Mouse (Mus musculus) thymus, adult 2 months (tissue): ENCODE results near the gene Map7d1. TPM values are rescaled to one million over a fixed set of nuclear protein-coding genes. Genes with fewer than 3 reads are reported as not detected.
"Not testable (repeated sequence)": the region's sequence is repeated elsewhere in the genome, so short reads cannot be mapped to it uniquely, and the experiment has no call there.

Source experiments
- DNase-seq: peaks from one replicate; pipeline ENCODE4 v3.0.0; 2021
- H3K27ac ChIP-seq: fragments of 200-500 bp; 2 replicates; pipeline ENCODE4 v1.5.1; 2012; ENCODE audit warnings: low read length, control low read depth; ENCODE audit not compliant: control insufficient read depth, insufficient read depth
- H3K27me3 ChIP-seq: fragments of 200-500 bp; 2 replicates; pipeline ENCODE4 v1.6.1; 2012; ENCODE audit warnings: mild to moderate bottlenecking, low read length, moderate library complexity, mixed read lengths; ENCODE audit not compliant: control insufficient read depth, insufficient read depth
- H3K36me3 ChIP-seq: fragments of 200-500 bp; 2 replicates; pipeline ENCODE4 v1.6.1; 2012; ENCODE audit warnings: mild to moderate bottlenecking, low read length, moderate library complexity; ENCODE audit not compliant: control insufficient read depth, insufficient read depth
- H3K4me1 ChIP-seq: fragments of 200-500 bp; replicated peaks from 2 replicates; pipeline ENCODE4 v1.6.1; 2012; ENCODE audit warnings: low read length; ENCODE audit not compliant: control insufficient read depth, insufficient read depth
- H3K4me3 ChIP-seq: fragments of 200-500 bp; 2 replicates; pipeline ENCODE4 v1.5.1; 2012; ENCODE audit warnings: mild to moderate bottlenecking, low read length, control low read depth, moderate library complexity; ENCODE audit not compliant: control insufficient read depth, insufficient read depth
- CTCF ChIP-seq: fragments of 200-500 bp; IDR thresholded peaks from 2 replicates; pipeline ENCODE4 v1.5.1; 2012; ENCODE audit warnings: mild to moderate bottlenecking, control low read depth, low read length, moderate library complexity, borderline replicate concordance; ENCODE audit not compliant: control insufficient read depth, poor library complexity, insufficient read depth; ENCODE audit errors: extremely low read depth
- POLR2A ChIP-seq: fragments of 200-500 bp; IDR thresholded peaks from 2 replicates; pipeline ENCODE4 v1.6.1; 2012; ENCODE audit warnings: mild to moderate bottlenecking, low read length, control low read depth, moderate library complexity; ENCODE audit not compliant: control insufficient read depth, poor library complexity, insufficient read depth; ENCODE audit errors: extremely low read depth
- WGBS: fragments of 180-500 bp; shearing (Covaris S2); methylation state at CpG from one replicate; pipeline ENCODE4 v1.1.7; 2018; 5-methylcytosine and 5-hydroxymethylcytosine counted together
- polyA plus RNA-seq: library from polyadenylated mRNA; depleted of rRNA; stranded (reverse); fragments of >200 nt; gene quantifications from 2 replicates; pipeline ENCODE4 v1.2.3, GENCODE M21; 2012

The Map7d1 gene
- polyA plus RNA-seq, 1 experiment = 74.6 TPM

DNA sequence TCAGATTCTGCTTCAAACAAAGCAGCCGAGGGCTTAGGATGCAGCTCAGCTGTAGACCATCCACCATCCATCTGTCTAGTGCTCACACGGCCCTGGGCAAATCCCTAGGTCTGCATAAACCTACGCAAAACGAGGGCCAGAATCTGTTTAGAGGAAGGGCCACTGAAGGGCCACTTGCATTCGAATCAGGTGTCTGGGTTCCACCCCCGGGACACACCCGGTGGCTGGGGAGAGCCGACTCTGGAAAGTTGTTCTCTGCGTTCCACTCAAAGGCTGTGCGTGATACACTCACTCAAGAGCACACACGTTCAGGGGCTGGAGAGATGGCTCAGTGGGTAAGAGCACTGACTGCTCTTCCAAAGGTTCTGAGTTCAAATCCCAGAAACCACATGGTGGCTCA, 33.5 kb downstream of the Map7d1 start:
- no peaks in the 10 kb centered on the region for H3K36me3 ChIP-seq
- no peak for TF ChIP-seq CTCF
- TF ChIP-seq POLR2A = no peak
- H3K4me3 ChIP-seq = no peak overlapping the region
- WGBS = 92% methylated on average over 11 of the region's 11 CpGs
- no peak for DNase-seq
- no peaks in the 10 kb centered on the region for H3K27me3 ChIP-seq
- H3K27ac ChIP-seq = no peak overlapping the region
- peaks cover 3% of the 10 kb centered on the region for H3K4me1 ChIP-seq

DNA sequence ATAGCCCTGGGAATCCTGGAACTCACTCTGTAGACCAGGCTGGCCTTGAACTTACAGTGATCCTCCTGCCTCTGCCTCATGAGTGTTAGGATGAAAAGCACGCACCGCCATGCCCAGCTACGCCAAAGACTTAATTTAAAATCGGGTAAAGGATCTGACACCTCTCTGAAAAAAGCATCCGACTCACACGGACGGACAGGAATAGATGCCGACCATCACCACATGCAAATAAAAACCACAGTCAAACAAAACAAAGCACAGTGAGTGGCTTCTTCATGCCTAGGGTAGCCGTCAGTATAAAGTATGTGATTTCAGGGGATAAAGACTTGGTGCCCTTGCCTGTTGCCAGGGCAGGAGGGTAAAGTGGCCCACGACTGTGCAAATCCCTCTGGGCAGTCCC, 36.1 kb downstream of the Map7d1 start:
- TF ChIP-seq POLR2A (no peak), CTCF (no peak)
- WGBS = 90% methylated on average over 10 of the region's 10 CpGs
- no peak overlapping the region for H3K4me3 ChIP-seq

DNA sequence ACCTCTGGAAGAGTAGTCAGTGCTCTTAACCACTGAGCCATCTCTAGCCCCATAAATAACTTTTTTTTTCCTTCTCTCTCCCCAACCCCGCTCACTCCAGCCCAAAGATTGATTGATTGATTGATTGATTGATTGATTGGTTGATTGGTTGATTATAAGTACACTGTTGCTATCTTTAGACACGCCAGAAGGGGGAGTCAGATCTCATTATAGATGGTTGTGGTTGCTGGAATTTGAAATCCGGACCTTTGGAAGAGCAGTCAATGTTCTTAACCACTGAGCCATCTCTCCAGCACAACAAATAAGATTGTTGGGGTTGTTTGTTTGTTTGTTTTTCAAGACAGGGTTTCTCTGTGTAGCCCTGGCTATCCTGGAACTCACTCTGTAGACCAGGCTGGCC, 36.6 kb downstream of the Map7d1 start:
- H3K4me3 ChIP-seq, H3K27me3 ChIP-seq, H3K4me1 ChIP-seq, DNase-seq, H3K27ac ChIP-seq, H3K36me3 ChIP-seq: not testable (repeated sequence)
- 78% methylated on average over 3 of the region's 3 CpGs for WGBS

More for the DNA sequence above, 36.1 kb downstream of the Map7d1 start:
- H3K4me1 ChIP-seq = no peaks in the 10 kb centered on the region
- no peak for DNase-seq
- no peaks in the 10 kb centered on the region for H3K27me3 ChIP-seq
- no peaks in the 10 kb centered on the region for H3K36me3 ChIP-seq
- H3K27ac ChIP-seq = no peak overlapping the region

DNA sequence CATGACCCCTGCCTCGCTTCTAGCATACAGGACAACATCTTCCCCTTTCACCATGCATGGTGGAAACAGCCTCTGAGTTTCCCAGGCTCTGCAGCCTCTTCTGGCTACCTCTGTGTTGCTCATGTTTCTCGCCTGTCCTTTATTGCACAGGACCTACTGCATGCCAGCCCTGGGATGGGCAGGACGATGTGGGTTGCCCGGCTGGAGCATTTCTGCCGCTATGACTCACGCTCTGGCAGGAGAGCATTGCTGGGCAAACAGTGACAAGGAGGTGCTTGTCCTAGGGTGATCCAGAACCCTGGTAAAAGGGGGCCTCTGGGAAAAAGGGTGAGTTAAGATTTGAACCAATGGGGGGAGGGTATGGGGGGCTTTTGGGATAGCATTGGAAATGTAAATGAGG, 38.4 kb downstream of the Map7d1 start:
- WGBS = 92% methylated on average over 6 of the region's 6 CpGs
- Histone ChIP-seq H3K27ac (no peak overlapping the region), H3K36me3 (no peaks in the 10 kb centered on the region), H3K27me3 (no peaks in the 10 kb centered on the region), H3K4me3 (no peak overlapping the region), H3K4me1 (0 out of 2 replicates have a peak, but pooled peaks cover 4% of the 10 kb centered on the region)
- DNase-seq = no peak
- TF ChIP-seq POLR2A (no peak), CTCF (no peak)

DNA sequence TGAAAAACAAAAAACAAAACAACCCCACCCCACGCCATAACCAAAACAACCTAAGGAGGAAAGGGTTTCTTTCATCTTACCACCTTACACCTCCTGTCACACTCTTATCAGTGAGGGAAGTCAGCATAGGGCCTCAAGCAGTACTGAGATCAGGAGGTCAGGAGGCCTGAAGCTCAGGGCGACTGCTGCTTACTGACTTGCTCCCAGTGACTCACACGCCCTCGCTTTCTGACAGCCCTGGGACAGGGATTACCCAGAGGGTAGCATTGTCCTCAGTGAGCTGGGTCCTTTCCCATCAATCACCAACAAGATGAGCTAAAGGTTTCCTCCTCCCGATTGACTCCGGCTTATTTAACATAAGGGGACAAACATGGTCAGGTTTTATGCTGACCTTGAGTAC, 49.1 kb downstream of the Map7d1 start:
- no peak for DNase-seq
- WGBS = 79% methylated on average over 6 of the region's 6 CpGs
- no peaks in the 10 kb centered on the region for H3K36me3 ChIP-seq
- no peaks in the 10 kb centered on the region for H3K27me3 ChIP-seq
- no peak for TF ChIP-seq POLR2A
- TF ChIP-seq CTCF = no peak
- peaks cover 21% of the 10 kb centered on the region for H3K4me1 ChIP-seq
- no peak overlapping the region for H3K4me3 ChIP-seq
- H3K27ac ChIP-seq = no peak overlapping the region

DNA sequence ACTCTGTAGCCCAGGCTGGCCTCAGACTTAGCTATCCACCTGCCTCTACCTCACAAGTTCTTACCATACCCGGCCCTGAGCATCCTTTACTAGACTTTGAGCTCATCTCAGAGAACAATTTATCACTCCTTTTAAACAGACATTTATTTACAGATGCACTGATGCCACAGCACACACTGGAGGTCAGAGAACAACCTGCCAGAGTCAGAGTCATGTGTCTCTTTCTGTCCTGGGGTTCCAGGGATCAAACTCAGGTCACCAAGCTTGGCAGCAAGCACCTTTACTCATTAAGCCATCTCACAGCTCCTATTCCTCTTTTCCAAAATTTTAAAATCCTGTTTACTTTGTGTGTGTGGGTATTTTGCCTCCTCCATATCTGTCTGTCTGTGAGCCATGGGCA, 50.8 kb downstream of the Map7d1 start:
- TF ChIP-seq CTCF (no peak), POLR2A (no peak)
- no peak for DNase-seq
- WGBS = 97% methylated on average over 1 of the region's 1 CpGs
- Histone ChIP-seq H3K4me3 (no peak overlapping the region), H3K27ac (no peak overlapping the region), H3K27me3 (no peaks in the 10 kb centered on the region), H3K36me3 (no peaks in the 10 kb centered on the region), H3K4me1 (peaks cover 20% of the 10 kb centered on the region)

DNA sequence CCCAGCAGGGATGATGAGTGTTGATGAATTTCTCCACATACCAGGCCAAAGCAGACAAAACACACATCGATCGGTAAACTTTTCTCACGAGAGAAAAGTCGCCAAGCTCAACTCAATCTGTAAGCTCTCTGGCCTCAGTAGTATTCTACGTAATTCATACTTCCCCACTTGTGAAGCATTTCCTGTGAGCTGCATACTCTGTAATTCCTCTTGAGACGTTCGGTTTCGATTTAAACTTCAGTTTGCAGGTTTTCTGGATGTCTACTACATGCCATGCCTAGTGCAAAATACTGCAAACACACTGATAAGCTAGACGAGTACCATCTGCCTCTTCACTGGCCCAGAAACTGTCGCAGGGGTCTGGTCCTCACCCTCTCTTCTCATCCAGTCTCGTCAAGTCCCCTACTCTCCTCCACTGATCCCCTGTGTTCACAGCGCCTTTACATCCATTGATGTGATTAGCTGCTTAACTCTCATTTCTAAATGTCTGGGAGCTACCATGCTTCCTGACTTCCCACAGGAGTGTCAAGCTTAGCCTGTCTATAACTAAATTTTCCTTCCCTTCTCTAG, 51.4 kb downstream of the Map7d1 start:
- TF ChIP-seq CTCF = no peak
- TF ChIP-seq POLR2A = no peak
- DNase-seq = no peak
- H3K4me1 ChIP-seq = peaks cover 20% of the 10 kb centered on the region
- H3K4me3 ChIP-seq = no peak overlapping the region
- H3K27me3 ChIP-seq = no peaks in the 10 kb centered on the region
- H3K36me3 ChIP-seq = no peaks in the 10 kb centered on the region
- H3K27ac ChIP-seq = peak overlapping the region; percentile 81
- 35% methylated on average over 12 of the region's 12 CpGs for WGBS

DNA sequence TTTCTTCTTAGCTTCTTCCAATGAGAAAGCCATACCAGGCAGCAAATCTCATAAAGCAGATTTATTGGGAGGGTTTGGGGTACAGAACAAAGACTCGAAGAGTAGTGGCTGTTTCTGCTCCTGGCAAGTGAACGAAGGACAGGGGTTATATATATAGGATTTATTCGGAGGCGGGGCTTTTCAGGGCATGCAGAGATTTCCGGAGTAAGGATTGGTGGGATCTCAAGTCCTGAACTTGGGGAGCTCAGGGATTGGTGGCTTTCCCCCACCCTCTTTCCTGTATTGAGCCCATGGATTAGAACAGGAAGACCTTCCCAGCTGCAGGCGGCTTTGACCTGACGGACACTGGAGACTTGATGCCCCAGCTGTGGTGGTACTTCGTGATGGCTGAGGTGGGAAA, 52.1 kb downstream of the Map7d1 start:
- no peak for TF ChIP-seq POLR2A
- no peak for TF ChIP-seq CTCF
- Histone ChIP-seq H3K4me3 (no peak overlapping the region), H3K27me3 (no peaks in the 10 kb centered on the region), H3K36me3 (no peaks in the 10 kb centered on the region), H3K4me1 (peaks cover 23% of the 10 kb centered on the region), H3K27ac (peak overlapping the region; percentile 46; the same call in 1 of the 2 replicates)
- WGBS = 94% methylated on average over 8 of the region's 8 CpGs
- DNase-seq = no peak
